Mouse (Mus musculus) MEL-GATA-1-ER (cell line): ENCODE data around the gene Psme3.
"Not testable (repeated sequence)": the region's sequence is repeated elsewhere in the genome, so short reads cannot be mapped to it uniquely, and the experiment has no call there.

Experiments used
- DNase-seq: peaks from one replicate; pipeline ENCODE4 v3.0.0-alpha.2; 2012; ENCODE audit warnings: low read depth; ENCODE audit errors: extremely low read depth

The Psme3 gene

GRCm38 (mm10) chr11:101312150-101312549 is 3.9 kb upstream of the Psme3 start:
- DNase-seq: peak; percentile 67

GRCm38 (mm10) chr11:101314567-101314966 is 1.4 kb upstream of the Psme3 start:
- no peak for DNase-seq

DNA sequence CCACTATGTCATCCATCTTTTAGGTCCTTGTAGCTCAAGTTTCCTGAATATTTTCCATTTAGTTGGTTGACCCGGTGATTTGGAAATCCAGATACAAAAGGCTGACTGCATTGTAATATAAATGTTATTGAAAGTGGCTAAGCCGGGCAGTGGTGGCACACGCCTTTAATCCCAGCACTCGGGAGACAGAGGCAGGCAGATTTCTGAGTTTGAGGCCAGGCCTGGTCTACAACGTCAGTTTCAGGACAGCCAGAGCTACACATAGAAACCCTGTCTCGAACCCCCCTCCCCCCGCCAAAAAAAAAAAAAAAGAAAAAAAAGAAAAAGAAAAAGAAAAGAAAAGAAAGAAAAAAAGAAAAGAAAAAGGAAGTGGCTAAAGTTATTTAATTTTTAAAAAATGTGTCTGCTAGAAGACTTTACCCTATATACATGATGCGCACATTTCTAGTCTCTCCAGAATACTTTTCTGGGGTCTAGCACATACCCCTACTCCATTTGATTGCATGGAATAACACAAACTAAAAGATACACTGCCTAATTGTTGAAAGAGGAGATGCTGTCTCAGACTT is 847 bp upstream of the Psme3 start:
- no peak for DNase-seq

DNA sequence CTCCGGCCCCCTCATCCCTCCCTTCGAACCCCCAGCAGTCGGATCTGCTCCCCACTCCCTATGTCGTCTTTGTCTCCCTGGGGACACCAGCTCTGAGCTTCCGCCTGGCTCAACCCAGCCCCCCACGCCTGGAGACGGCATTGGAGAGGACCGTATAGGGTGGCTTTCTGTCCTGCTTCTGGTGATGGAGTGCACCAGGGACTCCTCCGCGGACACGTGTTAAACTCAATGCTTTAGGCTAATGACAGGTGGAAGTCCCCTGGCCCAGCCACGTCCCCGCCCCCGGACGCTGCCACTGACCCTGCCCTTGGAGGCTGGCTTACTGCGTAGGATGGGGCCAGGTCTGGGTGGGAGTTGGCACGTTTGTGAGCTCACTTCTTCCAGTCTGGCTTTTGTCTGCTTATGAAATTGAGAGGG is 496 bp downstream of the Psme3 start:
- no peak for DNase-seq

DNA sequence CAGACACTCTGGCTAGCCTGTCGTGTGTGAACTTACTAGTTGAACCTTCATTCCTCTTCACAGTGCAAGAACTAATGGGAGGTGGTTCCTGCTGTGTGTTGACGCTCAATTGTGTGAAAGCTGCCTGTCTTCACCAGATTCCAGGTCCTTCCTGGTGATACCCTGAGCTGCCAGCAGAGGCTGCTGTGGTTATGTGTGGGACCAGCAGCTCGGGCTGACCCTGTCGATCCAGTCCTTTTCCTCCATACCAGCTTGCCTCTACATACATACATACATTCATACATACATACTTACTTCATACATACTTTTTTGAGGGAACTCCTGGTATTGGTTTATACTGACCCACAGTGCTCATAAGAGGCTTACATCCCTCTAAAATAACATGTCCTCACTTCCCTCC is 7.6 kb downstream of the Psme3 start:
- DNase-seq: no peak

- DNase-seq: no peak
Observed at GRCm38 (mm10) chr11:101324763-101325162, 8.8 kb downstream of the Psme3 start, which contains the start of gene Aoc2. Gene Aoc2, plus strand, starts transcription at chr11:101325063.

- not testable (repeated sequence) for DNase-seq
Observed at GRCm38 (mm10) chr11:101325201-101325600, 9.2 kb downstream of the Psme3 start.

GRCm38 (mm10) chr11:101326147-101326546 is 10.1 kb downstream of the Psme3 start:
- no peak for DNase-seq

DNA sequence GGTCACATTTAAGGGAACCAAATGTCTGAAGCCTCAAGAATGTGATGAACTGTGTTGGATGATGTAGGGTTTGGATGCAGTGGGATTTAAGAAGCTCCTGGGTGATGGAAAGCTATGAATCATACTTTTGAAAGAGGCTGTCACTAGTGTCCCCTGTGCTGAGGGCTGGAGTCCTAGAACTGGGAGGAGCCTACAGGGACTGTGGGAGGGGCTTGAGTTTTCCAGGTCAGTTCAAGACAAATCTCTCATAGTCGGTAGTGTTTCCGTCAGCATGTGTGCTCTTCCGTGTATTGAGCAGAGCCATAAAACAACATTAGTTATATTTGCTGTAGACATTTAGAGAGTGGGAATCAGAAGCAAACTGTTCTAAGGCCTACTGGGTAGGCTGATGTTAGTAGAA is 11.3 kb downstream of the Psme3 start:
- DNase-seq: no peak

- no peak for DNase-seq
Observed at GRCm38 (mm10) chr11:101328941-101329635, 13.1 kb downstream of the Psme3 start.

GRCm38 (mm10) chr11:101330371-101330924 is 14.4 kb downstream of the Psme3 start, which contains the start of gene Aoc3:
Gene Aoc3, plus strand, starts transcription at chr11:101330605.
- DNase-seq: no peak

GRCm38 (mm10) chr11:101330961-101331360 is 14.9 kb downstream of the Psme3 start:
- not testable (repeated sequence) for DNase-seq

DNA sequence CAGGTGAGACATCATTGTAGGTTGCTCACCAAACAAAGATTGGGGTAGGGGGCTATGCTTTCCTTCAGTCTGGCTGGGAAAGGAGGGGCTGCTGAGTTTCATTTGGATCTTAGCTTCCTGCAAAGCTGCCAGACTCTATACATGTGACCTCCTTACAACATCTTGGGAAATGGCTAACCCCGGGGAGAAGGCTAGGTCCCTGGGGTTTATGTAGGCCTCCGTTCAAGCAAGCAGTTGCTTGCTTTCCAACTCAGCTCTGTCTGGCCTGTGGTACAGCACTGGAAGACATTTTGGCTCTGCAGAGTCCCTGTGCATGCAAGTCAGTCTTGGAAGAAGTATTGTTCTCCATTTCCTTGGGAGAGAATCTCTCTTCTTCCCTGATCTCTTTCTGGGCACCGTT is 16.5 kb downstream of the Psme3 start:
- no peak for DNase-seq

GRCm38 (mm10) chr11:101334023-101334422 is 18.0 kb downstream of the Psme3 start:
- no peak for DNase-seq

DNA sequence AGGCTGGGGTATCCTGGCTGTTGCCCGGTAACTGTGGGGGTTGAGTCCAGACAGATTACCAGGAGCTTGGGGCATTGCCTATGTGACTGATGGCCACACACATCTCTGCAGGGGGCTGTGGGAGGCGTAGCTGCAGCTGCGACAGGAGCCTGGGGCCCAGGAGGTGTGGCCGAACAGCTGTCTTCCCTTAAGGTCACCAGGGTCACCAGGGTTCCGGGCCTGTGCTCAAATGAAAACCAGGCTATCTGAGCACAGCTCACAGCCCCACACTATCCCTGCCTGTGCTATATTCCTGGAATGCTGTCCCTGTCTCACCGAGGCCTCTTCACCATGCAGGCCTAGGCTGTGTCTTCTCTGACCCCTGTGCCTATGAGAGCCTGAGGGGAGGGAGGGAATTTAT is 18.5 kb downstream of the Psme3 start:
- DNase-seq: no peak

- no peak for DNase-seq
Observed at GRCm38 (mm10) chr11:101335685-101336084, 19.7 kb downstream of the Psme3 start.

GRCm38 (mm10) chr11:101338123-101338760 is 22.2 kb downstream of the Psme3 start:
- peak; percentile 74 for DNase-seq

GRCm38 (mm10) chr11:101347083-101347775 is 31.2 kb downstream of the Psme3 start:
- DNase-seq: no peak

DNA sequence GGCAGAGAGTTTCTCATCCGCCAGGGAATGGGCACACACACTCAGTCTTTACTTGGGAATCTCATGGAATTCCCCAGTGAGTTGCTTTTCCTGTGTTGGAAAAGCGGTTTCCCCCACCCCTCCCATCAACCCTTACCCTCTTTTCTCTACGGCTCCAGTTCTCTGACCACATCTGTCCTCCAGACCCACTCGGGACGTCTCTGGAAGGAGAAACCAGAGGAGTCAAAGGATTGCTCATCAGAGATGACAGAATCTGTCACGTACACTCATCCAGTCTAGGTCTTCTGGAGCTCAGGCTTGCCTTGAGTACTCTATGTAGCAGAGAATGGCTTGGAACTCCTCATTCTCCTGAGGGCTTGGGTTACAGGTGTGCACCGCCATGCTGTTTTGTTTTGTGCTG is 32.8 kb downstream of the Psme3 start:
- DNase-seq: no peak

- no peak for DNase-seq
Observed at GRCm38 (mm10) chr11:101349216-101349615, 33.2 kb downstream of the Psme3 start.

DNA sequence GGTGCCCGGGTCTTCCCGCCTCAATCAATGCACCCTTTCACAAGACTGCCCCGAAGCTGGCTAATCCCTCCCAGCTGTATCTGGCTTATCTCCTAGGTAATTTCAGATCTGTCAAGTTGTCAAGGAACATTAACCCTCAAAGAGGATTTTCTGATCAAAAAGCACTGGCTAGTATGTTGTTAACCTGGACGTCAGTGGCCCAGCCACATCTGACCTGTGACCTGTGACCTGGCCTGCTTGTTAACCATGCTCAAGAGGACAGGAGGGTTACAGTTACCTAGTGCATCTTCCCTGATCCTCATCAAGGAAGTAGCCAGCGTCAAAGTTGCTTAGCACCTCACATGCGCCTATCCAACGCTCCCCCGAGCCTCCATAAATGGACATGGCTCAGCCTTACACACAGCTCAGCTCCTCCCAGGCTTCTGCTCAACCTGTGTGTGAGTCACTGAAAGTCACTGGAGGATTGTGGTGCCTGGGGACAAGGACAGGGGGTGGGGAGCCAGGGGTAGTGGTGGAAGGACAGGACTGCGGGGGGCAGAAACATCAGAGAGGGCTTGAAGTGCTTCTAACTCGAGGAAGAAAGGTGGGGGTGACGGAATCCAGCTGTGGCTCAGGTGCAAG is 35.2 kb downstream of the Psme3 start:
- no peak for DNase-seq
